8 mouse cellular contexts compared by ENCODE assay signal in the genomic region with DNA sequence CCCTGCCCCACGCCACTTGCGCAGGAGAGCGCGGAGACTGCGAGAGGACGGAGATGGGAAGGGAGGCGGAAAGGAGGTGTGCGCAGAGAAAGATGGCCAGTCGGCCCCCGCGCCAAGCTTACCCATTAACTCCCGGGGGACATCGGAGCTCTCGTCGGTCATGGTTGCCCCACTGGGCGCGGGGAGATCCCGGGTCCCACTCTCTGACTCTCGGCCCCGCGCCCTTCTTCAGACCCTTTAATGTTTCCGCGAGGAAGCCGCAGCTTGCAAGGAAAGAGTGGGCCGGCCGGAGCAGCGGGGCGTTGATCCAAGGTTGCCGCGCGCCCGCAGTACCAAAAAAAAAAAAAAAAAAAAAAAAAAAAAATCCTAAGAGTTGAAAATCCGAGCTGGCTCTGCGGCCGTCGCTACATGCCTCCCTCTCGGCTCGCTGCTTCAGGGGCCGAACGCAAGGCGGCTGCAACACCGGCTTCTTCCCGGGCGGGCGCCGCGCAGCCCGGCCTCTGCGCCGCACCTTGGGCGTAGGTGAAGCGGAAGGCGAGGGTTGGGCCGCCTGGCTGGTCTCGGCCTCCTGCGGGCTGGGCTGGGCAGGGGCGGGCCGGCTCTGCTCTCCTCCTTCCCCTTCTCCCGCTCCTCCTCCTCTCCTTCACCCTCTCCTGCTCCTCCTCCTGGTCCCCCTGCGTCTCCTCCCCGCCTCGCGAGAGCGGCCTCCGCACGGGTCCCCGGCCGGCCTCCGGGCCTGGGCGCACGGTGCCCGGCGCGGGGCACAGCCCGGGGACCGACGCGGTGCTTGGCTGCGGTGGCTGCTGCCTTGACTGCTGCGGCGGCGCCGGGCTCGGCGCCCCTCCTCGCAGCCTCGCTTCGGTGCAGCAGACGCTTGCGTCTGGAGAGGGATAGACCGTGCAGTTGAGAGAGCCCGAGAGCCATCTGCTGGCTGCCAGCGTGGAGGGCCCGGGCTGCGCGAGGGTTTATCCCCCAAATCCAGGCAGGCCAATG. TPM values are rescaled to one million over a fixed set of nuclear protein-coding genes. Genes with fewer than 3 reads are reported as not detected.
A peak's percentile ranks its signal among the peaks of the same experiment; 100 is the strongest.
DNase-seq lines count a peak whose midpoint lies in the region; ATAC-seq lines count a peak whose summit lies in the region.

A gene (minus strand): TSS at position 357 of the 993 bp plus-strand sequence.

- H3K9me3 ChIP-seq in hindbrain, embryonic 12.5 days (replicated peaks) = no peaks in the 10 kb centered on the region

- peaks cover 21% of the 10 kb centered on the region; the same call in 1 of the 2 replicates for H3K4me1 ChIP-seq in hindbrain, embryonic 12.5 days

- H3K4me3 ChIP-seq in hindbrain, embryonic 12.5 days = peak within 1 kb of the TSS; percentile 72

- H3K4me2 ChIP-seq in hindbrain, embryonic 12.5 days (replicated peaks) = peak within 1 kb of the TSS; percentile 95

- ATAC-seq in hindbrain, embryonic 12.5 days (ENCODE audit: low FRiP score) = peak; percentile 98

- DNase-seq in MEL-GATA-1-ER (ENCODE audit: extremely low read depth, low read depth) = peak; percentile 40
- DNase-seq in cerebellum, adult 9-10 months = peak; percentile 89
- peak; percentile 81 for DNase-seq in frontal cortex, postnatal 14 days (ENCODE audit: low spot score in 2 of 2)
- DNase-seq in layer of hippocampus, postnatal 25 days (ENCODE audit: extremely low spot score in 1 of 2, low spot score in 1 of 2) = peak; percentile 73 to 86
- DNase-seq in lung, postnatal 14 days = peak; percentile 79
- peak; percentile 85 for DNase-seq in retina, embryonic 14.5 days (ENCODE audit: low spot score)
- DNase-seq in thymus, postnatal 36 days = peak; percentile 71 to 78

- H3K9ac ChIP-seq in hindbrain, embryonic 12.5 days = peak within 1 kb of the TSS; percentile 83

- no peaks in the 10 kb centered on the region for H3K36me3 ChIP-seq in hindbrain, embryonic 12.5 days

- under 1% methylated on average over 85 of the region's 96 CpGs for WGBS in hindbrain, embryonic 12.5 days

- H3K27me3 ChIP-seq in hindbrain, embryonic 12.5 days = no peaks in the 10 kb centered on the region

- H3K27ac ChIP-seq in hindbrain, embryonic 12.5 days = peak within 1 kb of the TSS; percentile 94

RNA-seq across cellular contexts. Expression of the gene that starts here (rescaled TPM):
- 34.3 and 35.1 TPM in 2 replicates for polyA plus RNA-seq in hindbrain, embryonic 12.5 days (2016; fragmentation: Nextera tagmentation; extraction: Ambion mirVana)
- 10 to 100 TPM; 40.5 to 49.9 TPM for total RNA-seq in layer of hippocampus, postnatal 25 days (2021)

Comparison
In these comparisons a context has a peak if more than half of its experiments do, and no peak if none do; other contexts are left out.
1. Peak in every context shown above with its lines: DNase-seq, ATAC-seq, H3K4me3 ChIP-seq and H3K27ac ChIP-seq.